Mouse (Mus musculus) kidney, adult 18-20 months (tissue): ENCODE results near the gene Spag17.
A peak's percentile ranks its signal among the peaks of the same experiment; 100 is the strongest.
"Not testable (repeated sequence)": the region's sequence is repeated elsewhere in the genome, so short reads cannot be mapped to it uniquely, and the experiment has no call there.

Source experiments
- DNase-seq: peaks from one replicate; pipeline ENCODE4 v3.0.0; 2021

Gene Spag17

DNA sequence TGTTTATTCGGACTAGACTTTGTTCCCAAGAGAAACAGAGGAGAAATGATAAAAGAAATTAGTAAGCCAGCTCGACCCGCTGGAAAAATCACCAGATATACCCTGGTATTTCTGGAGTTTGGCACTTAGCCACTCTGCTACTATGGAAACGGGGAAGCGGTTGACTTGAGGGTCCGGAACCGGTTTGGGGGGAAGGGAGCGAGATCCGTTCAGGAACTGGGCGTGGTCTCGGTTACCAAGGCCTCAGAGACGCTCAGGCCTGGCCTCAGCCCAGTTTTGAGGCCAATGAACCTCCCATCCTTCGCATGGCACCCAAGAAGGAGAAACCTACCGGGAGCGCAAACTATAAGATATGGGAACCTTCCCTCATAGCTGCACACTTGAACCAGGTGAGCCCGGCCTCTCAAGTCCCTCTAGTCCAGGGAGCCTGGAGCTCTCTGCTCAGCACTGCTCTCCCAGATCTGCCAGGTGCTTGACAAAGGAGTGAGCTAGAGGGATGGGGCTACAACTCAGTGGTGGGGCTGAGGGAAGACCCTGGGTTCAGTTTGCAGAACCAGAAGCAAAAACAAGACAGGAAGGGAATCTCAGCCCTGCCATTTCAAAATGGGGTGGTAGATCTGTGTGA lies at the start of gene Spag17:
Gene Spag17 (plus strand): TSS at position 220 of the 625 bp plus-strand sequence.
- peak; percentile 5 for DNase-seq

DNA sequence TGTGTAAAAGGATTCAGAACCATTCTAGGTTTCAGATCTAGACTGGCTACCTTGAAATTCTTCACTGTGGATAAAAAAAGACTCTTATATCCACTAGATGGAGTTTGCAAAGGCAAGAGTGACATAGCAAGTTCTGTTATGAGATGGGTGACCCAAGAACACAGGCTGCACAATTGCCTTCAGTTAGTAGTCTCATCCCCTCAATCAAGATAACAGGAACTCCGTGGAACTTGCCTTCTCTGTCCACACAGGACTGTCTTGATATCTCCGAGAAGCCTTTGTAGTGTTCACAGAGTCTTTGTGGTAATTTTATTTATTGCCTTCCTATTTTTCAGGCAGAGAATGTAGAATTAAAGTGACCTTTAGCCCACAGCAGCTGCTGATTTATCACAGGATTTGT lies 42.9 kb upstream of the Spag17 start:
- DNase-seq = no peak

DNA sequence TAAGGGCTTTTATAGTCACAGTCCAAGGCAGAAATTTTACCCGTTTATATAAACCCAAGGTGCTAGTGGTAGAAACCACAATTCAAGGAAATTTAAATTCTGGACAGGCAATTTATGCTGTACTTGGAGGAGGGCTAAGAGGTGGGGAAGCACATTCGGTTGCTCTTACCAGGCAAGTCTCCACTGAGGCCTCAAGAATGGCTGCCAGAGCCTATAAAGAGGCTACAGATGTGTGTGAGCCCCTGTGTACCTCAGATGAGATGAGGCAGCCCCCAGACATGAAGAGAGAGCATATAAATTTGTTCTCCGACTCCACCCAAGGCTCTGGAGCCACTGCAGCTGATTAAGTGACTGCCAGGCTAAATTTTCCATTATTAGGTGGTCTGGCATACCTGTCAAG lies 42.4 kb upstream of the Spag17 start:
- DNase-seq = no peak

DNA sequence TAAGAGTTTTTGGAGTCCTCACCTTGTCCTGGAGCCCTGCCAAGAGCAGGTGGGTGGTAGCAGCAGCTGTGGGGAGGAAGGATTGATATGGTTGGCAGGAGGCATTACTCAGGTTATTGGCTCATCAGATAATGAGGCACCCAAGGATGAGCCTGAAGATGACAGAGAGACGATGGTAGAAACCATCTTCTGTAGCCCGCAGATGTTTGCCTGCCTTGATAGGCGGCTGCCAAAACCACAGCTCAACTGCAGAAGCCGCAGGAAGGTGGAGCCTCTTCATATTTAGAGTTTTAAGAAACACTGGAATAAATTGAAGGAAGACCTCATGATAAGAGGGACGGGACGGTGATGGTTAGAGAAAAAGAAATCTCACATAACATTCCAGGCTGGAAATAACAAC lies 42.0 kb upstream of the Spag17 start:
- no peak for DNase-seq

DNA sequence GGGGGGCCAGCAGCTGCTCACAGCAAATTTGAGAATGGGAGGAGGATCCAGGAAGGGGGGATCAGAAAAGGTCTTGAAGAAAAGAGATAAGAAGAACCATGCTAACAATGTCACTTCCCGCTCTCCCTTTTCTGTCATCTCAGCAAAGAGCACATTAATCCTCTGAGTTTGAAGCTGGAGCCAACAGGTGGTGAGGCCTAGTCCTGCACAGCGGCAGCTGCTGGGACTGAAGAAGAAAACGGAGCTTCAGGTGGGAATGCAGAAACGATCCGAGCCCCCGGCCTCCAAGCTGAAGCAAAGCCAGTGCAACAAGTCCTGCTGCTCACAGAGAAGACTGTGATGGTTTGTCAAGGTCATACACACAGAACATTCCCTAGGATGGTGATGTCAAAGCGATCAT lies 34.3 kb upstream of the Spag17 start:
- DNase-seq = no peak

DNA sequence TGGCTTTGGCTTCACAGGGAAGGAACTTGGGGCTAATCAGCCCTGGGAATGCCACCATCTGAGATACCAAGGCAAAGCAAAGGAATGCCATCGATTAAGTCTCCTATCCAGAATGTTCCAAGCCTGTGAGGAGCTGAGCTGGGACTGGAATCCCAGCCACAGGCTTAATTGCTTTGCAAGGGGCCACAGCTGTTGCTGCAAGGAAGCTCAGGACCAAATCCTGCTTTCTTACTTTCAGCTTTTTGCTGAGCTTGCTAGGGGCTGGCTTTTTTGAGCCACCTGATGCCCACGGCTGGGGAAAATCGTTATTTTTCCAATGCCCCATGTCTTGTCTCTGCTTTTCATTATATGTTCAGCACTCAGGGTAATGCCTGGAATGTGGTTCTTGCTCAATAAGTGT lies 30.6 kb upstream of the Spag17 start:
- no peak for DNase-seq

DNA sequence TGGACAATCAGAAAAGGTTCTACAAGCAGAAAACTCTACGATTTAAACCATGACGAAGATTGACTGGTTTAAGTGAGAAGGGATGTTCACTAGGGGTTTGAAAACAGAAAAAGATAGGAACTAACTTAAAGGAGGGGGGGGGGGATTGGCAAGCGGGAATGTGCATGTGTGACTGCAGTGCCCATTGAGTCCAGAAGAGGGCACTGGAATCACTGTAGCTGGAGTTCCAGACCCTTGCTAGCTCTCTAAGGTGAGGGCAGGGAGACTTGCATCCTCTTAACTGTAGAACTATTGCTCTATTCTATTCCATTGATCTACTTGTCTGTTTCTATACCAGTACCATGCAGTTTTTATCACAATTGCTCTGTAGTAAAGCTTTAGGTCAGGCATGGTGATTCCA lies 26.3 kb upstream of the Spag17 start:
- no peak for DNase-seq

DNA sequence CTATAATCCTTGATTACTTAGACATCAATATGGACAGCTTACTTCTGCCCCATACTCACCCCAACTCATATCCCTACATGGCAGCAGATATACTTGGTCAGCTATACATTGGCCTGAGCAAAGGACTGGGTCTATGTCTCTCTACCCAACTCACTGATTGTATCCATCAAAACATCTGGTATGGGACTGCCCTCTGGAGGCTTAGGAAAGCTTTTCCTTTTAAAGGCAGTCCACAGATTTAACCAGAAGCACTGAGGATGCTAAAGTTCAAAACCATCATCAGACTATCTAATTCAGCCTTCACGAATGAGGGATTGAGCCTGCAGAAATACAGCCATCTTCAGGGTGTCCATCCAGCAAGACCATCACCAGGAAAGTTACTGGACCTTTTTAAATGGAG lies 20.5 kb upstream of the Spag17 start:
- no peak for DNase-seq

DNA sequence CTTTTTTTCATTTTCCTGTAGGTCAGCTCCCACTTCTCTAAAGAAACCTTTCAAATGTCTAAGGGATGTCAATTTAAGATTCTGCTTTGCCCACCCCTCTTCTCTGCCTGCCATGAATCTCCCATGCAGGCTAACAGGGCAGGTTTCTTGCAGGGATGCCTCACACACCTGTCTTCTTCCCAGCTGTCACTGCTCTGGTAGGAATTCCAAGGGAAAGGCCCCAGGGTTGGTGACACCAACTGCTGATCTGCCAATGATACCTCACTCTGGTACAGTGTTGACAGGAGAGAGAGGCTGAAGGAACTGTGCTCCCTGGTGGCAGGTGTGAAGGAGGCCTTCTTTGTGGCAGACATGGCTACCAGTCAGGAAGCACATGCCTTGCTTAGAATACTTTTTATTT lies 10.1 kb upstream of the Spag17 start:
- DNase-seq = no peak

DNA sequence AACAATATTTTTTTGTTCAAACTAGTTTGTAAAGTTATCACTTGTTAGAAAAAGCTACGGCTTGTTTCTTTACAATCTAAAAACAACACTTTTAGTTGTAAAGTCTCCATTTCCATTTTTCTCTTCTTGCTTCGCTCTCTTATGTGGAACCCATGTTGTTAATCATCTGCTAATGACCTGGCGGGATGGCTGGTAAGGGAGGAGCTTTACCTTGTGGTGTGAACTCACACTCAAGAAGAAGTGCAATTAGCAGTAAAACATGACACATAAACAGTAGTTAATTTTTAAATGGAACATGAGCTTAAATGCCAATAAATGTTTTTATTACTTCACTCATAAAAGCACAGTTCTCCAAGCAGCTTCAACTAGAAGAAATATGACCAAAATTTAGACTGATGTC lies 3.7 kb upstream of the Spag17 start:
- DNase-seq = no peak

DNA sequence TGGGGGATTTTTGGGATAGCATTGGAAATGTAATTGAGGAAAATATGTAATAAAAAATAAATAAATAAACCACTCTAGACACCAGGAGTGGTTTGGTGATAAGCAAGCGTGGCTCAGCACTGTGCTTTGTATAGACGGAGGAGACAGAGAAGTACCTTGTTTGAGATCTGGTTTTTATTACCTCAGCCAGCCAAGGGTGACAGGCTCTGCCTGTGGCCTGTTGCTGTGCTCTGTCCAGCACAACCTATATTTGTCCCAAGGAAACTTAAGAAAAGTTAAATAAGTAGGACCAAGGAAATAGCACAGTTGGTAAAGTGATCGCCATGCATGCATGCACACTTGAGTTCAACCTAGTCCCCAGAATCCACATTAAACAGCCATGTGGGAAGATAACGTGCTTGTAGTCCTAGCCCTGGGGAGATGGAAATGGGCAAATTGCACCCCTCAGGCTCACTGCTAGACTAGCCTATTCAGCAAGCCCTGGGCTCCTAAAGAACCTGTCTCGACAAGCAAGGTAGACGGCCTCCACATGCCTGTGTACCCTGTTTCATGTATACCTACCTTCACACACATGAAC lies 1.1 kb upstream of the Spag17 start:
- no peak for DNase-seq

DNA sequence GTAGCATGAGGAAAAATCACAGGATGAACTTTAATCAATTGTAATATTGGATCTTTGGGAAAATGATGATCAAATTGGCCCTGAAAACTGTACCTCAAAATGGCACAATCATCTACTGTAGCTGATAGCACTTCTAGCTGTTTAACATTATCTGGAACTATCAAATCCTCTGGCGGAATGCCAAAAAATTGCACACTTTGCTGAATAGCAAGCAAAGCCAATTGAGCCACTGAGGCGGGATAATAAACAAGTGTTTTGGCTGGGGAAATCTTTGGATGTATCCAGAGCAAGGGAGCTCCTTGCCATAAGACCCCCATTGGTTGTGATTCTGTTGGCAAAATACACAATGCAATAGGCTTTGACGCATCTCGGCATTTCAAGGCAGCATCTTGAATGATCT lies 9.5 kb downstream of the Spag17 start:
- DNase-seq = not testable (repeated sequence)

DNA sequence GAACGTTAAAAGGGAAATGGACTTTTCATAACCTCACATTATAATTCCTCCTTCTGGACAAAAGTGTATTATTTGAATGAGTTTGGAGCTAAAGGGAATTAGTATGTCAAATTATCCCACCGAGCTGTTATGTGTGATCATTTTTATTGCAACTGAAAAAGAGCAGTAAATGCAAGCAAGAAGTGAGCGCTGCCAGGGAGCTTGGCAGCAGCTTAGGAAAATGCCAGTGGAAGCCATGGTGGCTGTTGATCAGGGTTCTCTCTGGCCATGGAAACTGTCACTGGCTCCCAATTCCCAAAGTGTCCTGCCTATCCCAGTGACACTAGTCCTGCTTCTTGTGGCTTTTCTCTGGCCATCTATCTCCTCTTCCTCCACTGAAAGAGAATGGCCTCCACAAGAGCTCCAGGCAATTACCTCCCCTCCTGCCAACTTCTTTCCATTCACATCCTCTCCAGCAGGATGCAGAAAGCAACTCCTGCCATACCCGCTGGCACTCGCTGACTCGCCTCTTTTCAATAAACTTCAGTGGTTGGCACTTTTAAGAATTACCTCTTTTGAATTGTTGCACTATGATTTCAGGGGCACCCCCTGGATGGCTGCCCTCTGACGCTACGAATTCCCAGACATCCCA lies 28.7 kb downstream of the Spag17 start:
- no peak for DNase-seq

DNA sequence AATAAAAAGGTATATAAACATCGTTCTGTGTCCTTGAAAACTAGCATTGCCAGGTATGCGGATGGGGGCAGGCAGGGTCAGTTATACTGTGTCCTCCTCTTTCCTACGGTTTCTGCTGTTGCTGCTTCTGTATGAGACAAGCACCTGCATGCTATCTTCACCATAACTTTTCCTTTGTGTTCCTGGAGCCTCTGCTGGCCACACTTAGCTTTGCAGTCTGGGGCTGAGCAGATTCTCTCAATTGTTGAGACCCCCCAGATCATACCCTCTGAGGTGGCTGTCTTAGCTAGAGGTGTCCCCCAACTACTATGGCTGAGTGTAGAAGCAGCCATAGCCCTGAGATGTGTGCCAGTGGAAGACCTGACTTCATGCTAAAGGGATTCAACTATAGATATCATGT lies 37.7 kb downstream of the Spag17 start:
- no peak for DNase-seq

DNA sequence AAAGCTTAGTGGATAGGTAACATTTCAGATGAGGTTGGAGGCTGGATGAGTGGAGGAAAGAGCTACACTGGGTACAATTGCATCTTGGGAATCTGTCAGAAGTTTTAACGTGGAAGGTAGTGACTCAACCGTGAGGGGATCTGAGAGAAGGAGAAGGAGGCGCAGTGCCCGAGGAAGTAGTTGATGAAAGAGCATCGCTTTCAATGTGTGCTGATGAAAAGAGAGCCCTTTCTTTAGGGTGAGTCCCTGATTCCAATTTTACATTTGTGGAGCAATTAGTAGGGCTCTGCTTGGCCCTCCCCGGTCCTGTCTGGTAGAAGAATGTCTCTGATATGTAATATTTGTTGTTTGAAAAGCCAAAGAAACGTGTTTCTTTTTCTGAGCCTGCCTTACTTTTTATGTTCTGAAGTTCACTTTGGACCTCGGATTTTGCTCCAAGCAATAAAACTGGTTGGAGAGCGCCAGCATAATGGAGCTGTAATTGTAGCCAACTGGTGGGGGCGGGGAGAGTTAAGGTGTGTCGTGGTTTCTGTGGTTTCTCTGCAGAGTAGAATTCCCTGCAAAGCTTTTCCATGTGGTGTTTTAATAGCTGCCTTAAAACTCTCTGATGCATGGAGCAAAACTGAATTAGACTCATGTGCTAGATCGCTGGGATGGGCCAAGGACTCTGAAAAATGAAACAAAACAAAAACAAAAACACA lies 45.9 kb downstream of the Spag17 start:
- peak; percentile 47 for DNase-seq

DNA sequence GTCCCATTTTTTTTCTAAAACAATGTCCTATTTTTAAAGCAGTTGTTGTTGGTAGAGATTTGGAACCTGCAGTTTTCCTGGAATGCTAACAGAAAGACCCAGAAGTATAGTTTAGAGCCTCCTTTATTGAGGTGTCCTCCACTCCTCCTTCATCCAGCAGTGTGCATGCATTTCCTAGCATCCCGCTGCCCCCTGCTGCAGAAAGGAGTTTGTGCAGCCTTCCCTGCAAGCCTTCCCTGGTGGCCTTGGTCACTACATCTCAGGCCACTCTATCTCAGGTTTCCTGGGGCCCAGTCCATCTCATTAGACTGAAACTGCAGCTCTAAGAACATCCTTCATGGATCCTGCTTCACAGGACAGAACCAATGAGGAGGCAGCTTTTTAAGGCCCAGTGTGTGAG lies 51.0 kb downstream of the Spag17 start:
- peak; percentile 19 for DNase-seq

DNA sequence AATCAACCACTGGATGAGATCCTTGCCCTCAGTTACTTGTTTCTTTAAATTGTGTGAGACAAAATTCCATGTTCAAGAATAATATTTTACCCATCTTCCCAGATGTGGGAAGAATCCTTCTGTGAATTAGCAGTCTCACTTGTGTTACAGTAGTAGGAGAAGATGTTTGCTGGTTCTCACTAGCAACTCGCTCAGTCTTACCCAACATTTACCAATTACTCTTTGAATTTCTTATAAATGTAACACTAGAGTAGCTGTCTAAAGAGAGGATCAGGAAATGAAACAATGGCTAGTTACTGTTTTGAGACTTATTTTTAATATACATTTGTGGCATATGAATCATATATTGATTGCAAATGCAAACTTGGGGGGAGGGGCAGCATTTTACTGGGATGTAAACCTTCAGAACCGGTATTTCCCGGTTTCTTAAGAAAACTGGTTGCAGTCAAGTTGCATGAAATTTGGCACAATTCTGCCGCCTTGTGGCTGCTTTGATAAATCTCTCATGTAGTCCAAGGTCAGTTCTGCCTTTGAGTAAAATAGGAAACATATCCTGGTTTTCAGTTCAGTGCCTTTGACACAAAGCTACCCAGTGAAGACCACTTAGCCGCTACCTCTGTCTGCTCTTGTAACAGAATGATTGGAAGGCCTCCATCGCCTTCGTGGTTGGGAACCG lies 53.5 kb downstream of the Spag17 start:
- DNase-seq = peak; percentile 63

DNA sequence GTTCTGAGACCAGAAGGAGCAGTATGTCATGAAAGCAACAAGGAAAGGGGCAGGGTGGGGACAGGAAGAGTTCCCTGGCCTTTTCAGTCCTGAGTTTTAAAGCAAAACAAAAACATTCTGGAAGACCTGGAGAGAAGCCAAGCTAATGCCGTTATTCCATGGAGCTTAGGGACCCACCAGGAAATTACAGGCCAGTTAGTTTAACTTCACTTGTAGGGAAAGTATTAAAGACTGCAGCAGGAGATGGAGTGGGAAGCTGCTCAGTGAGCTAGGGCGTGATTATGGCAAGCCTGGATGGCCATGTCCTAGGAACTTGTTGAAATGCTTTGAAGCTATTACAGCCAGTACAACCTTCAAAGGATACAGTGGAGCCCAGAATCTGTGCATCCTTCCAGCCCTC lies 60.0 kb downstream of the Spag17 start:
- no peak for DNase-seq

DNA sequence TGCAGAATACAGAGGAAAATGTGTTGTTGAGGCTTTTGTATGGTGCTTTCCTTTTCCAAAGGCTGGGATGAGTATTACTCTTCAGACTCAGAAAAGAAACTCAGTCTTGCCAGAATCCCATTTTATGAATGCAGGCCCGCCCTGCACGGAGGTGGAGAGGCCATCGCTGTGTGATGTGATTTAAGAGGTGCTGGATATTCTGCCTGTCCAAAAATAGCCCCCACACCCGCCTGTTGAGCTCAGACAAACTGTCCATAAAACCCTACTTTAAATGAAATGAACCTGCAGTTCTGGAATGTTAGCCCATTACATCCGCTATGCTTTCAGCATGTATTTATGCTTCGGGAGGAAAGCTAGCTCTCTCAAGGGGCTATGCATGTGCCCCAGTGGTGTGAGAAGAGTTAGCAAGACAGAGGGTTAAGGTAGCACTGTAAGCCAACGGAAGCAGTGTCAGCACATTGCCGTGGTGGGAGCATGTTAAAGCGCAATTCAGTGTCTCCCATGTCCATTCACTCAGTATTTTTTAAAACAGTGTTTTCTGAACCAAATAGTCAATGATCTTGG lies 68.9 kb downstream of the Spag17 start:
- DNase-seq = no peak

DNA sequence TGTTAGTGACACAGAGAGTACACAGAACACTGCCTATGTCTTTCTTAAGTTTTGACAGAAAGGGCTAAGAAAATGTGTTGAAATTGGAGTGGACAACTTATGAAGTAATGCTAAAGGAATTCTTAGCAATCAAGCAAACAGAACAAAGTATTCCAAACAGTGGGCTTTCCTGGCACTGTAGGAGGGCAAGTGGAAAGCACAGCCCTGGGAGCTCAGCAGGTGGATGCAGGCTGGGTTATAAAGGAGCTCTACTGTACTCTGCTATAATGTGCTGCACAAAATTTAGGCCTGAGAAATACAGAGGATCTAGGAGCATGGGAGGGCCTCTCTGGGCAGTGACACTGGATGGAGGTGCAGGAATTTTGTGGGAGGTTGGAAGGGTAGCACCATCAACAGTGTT lies 71.3 kb downstream of the Spag17 start:
- no peak for DNase-seq

DNA sequence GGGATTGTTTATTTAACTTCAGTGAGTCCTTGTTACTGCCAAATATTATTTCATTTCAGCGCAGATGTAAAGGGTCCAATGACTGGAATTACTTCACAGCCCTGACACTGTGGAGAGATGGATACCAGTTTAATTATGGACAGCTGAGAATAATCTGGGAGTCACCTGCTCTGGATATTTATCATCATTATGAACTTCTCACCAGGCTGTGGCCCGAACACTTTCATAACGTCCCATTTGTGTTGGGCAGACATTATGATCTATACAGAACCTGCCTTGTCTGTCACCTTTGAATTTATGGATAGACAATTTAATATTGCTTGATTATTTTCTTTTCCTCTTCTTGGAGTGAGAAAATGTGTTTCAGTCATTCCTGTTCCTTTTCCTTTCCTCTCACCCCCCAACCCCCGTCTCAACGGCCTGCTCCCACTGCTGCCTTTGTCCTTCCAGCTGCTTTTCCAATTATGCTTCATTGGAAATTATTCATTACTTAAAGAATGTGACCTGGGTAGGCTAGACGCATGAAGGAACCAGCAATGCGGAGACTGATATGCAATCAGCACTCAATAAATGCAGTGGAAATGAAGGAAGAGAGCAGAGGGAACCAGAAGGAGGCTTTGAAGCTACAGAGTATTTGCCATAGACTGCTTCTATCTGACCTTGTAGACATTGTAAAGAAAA lies 74.7 kb downstream of the Spag17 start:
- no peak for DNase-seq

DNA sequence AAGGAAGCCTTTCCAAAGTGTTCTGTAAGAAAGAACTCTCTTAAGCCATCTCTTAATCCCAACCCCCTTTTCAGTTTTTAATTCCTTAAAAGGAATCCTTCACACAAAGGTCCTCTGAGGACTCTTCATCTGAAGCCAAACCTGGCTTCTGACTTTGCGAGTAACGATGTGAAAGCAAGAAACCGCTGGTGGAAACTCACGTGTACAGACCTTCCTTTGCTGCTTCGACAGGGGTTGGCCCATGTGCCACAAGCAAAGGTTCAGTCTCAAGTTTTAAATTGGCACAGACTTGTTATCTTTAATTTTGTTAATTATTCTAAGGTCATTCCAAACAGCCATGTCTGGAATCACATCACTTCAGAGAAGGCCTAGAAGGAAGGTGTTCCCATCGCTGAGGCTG lies 79.1 kb downstream of the Spag17 start:
- DNase-seq = no peak

DNA sequence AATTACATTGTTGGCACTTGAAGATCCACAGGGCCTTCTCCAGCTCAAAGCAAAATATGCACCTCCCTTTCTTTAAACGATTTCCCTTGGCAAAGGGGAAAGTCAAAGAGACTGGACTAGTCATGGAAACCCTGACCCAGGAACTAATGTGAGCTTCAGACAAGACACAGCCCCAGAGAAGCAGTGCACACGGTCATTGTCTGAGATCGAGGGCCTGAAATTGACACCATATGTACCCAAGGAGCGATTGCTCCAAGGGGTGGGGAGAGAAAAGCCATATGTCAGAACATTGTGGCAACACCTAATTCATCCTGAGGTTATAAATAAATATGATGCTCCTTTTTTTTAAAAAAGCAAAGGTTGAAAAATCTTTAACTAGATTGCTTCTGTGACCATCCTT lies 80.7 kb downstream of the Spag17 start:
- DNase-seq = no peak
